Comparison of ENCODE assay signal across 13 mouse cellular contexts in the genomic region with DNA sequence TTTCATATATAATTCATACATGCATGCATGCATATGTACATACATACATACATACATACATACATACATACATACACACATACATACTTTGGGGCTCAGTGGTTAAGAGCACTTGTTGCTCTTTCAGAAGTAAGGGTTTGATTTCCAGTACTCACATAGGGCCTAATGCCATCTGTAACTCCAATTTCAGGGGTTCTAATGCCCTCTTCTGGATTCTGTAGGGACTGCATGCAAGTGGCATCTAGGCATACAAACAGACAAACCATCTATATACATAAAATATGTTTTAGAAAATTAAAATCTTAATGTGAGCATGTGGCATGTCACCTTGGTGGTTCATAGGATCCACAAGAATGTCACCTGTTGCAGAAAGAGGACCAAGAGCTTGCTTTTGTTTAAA.
A peak's percentile ranks its signal among the peaks of the same experiment; 100 is the strongest.
DNase-seq lines count a peak whose midpoint lies in the region; ATAC-seq and TF ChIP-seq lines count a peak whose summit lies in the region.
"Had no signal": no experiment of that assay in that cellular context is flagged by ENCODE, and none has a peak within 500 bp of the region (broad histone marks: within the 10 kb centered on the region; RNA-seq: fewer than 3 reads in every experiment).

No protein-coding gene starts in this region.

- no peak overlapping the region for H3K4me3 ChIP-seq in liver, adult 2 months (ENCODE audit: insufficient read depth, low read depth, low read length)
- H3K4me3 ChIP-seq in liver, embryonic 12.5 days, result no peak overlapping the region
- H3K4me3 ChIP-seq in ES-E14 (ENCODE audit: insufficient read depth in 1 of 2, low read depth in 1 of 2, low read length in 2 of 2, poor library complexity in 1 of 2, severe bottlenecking in 1 of 2), result no peak overlapping the region
- H3K4me3 ChIP-seq in limb, embryonic 10.5 days, result no peak overlapping the region
- H3K4me3 ChIP-seq: forebrain, embryonic 10.5 days had no signal

- no peaks in the 10 kb centered on the region for H3K36me3 ChIP-seq in liver, adult 2 months (ENCODE audit: control insufficient read depth, insufficient read depth, low read length)
- H3K36me3 ChIP-seq in liver, embryonic 12.5 days, result no peaks in the 10 kb centered on the region
- no peaks in the 10 kb centered on the region for H3K36me3 ChIP-seq in ES-E14 (ENCODE audit: control insufficient read depth, insufficient read depth, low read length, poor library complexity, severe bottlenecking)
- H3K36me3 ChIP-seq in limb, embryonic 10.5 days, result no peaks in the 10 kb centered on the region
- H3K36me3 ChIP-seq: forebrain, embryonic 10.5 days had no signal

- H3K9me3 ChIP-seq in liver, embryonic 12.5 days (replicated peaks), result no peaks in the 10 kb centered on the region
- H3K9me3 ChIP-seq in ES-E14 (ENCODE audit: control insufficient read depth, insufficient read depth, low read depth, low read length), result no peaks in the 10 kb centered on the region
- H3K9me3 ChIP-seq in limb, embryonic 10.5 days (replicated peaks), result no peaks in the 10 kb centered on the region
- H3K9me3 ChIP-seq: forebrain, embryonic 10.5 days had no signal

- no peak overlapping the region for H3K9ac ChIP-seq in liver, adult 2 months (ENCODE audit: low read depth, low read length)
- no peak overlapping the region for H3K9ac ChIP-seq in liver, embryonic 12.5 days
- no peak overlapping the region for H3K9ac ChIP-seq in ES-E14 (ENCODE audit: insufficient read depth, low read depth, low read length, poor library complexity, severe bottlenecking)

- no peak for TF ChIP-seq POLR2A in liver, adult 2 months (IDR thresholded peaks at IDR 0.05; ENCODE audit: extremely low read depth, insufficient read depth, low read length)

- H3K4me2 ChIP-seq in liver, embryonic 12.5 days, result no peak overlapping the region

- peak; percentile 44 for DNase-seq in embryo, embryonic 10.5 days (ENCODE audit: low spot score)
- DNase-seq in embryo, embryonic 9.5 days (ENCODE audit: extremely low spot score), result no peak
- peak; percentile 13 for DNase-seq in liver, adult 2 months (ENCODE audit: extremely low read depth, low read depth, low spot score)
- peak; percentile 24 for DNase-seq in ES-E14 (ENCODE audit: low read depth, low spot score)
- no peak for DNase-seq in layer of hippocampus, postnatal 14 days (ENCODE audit: low spot score in 2 of 2)
- no peak for DNase-seq in limb, embryonic 10.5 days (ENCODE audit: low spot score)
- DNase-seq: cerebellum, adult 11-12 months; gastrocnemius, postnatal 10 days; heart, postnatal 10 days had no signal

- no peaks in the 10 kb centered on the region for H3K79me2 ChIP-seq in liver, adult 2 months (ENCODE audit: control insufficient read depth, insufficient read depth, low read length)

- peak; percentile 45 for TF ChIP-seq CTCF in liver, adult 2 months (IDR thresholded peaks at IDR 0.05; ENCODE audit: low read depth, low read length)

- no peaks in the 10 kb centered on the region for H3K4me1 ChIP-seq in liver, adult 2 months (ENCODE audit: control insufficient read depth, insufficient read depth, low read length)
- no peaks in the 10 kb centered on the region for H3K4me1 ChIP-seq in liver, embryonic 12.5 days
- H3K4me1 ChIP-seq in ES-E14 (ENCODE audit: control insufficient read depth in 2 of 2, insufficient read depth in 2 of 2, low read length in 2 of 2, poor library complexity in 1 of 2), result no peaks in the 10 kb centered on the region
- H3K4me1 ChIP-seq in limb, embryonic 10.5 days, result peaks cover 9% of the 10 kb centered on the region; the same call in 1 of the 2 replicates

- no peak for ATAC-seq in liver, embryonic 12.5 days
- ATAC-seq in megakaryocyte progenitor cell, adult 5-6 weeks (replicated peaks; ENCODE audit: poor library complexity), result peak; percentile 70
- ATAC-seq: midbrain, embryonic 16.5 days had no signal

- in situ Hi-C loops in ES-E14 (cut with MboI; ENCODE audit: low sequenced_read_pairs in 2 of 2, unreplicated experiment in 2 of 2), result loop anchor here (25.0 kb wide), 1 partner anchor 306 kb away; no protein-coding TSS in a partner anchor

- no peak overlapping the region for H3K27ac ChIP-seq in liver, adult 2 months (replicated peaks; ENCODE audit: insufficient read depth, low read depth, low read length)
- H3K27ac ChIP-seq in liver, embryonic 12.5 days, result no peak overlapping the region
- H3K27ac ChIP-seq in ES-E14 (ENCODE audit: insufficient read depth, low read depth, low read length, poor library complexity, severe bottlenecking), result no peak overlapping the region
- H3K27ac ChIP-seq in limb, embryonic 10.5 days, result no peak overlapping the region
- H3K27ac ChIP-seq: forebrain, embryonic 10.5 days had no signal

- no peaks in the 10 kb centered on the region for H3K27me3 ChIP-seq in liver, adult 2 months (ENCODE audit: control insufficient read depth, insufficient read depth, low read length)
- H3K27me3 ChIP-seq in liver, embryonic 12.5 days (replicated peaks), result no peaks in the 10 kb centered on the region
- peaks cover 12% of the 10 kb centered on the region for H3K27me3 ChIP-seq in limb, embryonic 10.5 days (ENCODE audit: low read depth, poor library complexity, severe bottlenecking)

TF ChIP-seq in ES-E14, 5 proteins besides CTCF, POLR2A, EP300 and RAD21:
- TF ChIP-seq ZNF384 (IDR thresholded peaks at IDR 0.05; ENCODE audit: low read depth, low read length), result no peak
- peak; percentile 83 for TF ChIP-seq ZC3H11A (IDR thresholded peaks at IDR 0.05; ENCODE audit: borderline replicate concordance, low read depth, low read length)

Comparison
In these comparisons a context has a peak if more than half of its experiments do, and no peak if none do; other contexts are left out.
1. DNase-seq: peak in embryo, embryonic 10.5 days (single experiment), liver, adult 2 months (single experiment) and ES-E14 (single experiment); none in embryo, embryonic 9.5 days (single experiment), layer of hippocampus, postnatal 14 days (0 of 2) and limb, embryonic 10.5 days (single experiment).